Mouse (Mus musculus) neural tube, embryonic 11.5 days (tissue): ENCODE data around the gene Dnajc5g. TPM values are rescaled to one million over a fixed set of nuclear protein-coding genes. Genes with fewer than 3 reads are reported as not detected.

ENCODE experiments used
- ATAC-seq: fragments of 200-750 bp; cut with Nextera tagmentation; 2 replicates; pipeline ENCODE4 v1.8.0; 2017; ENCODE audit warnings: moderate number of reproducible peaks, mild to moderate bottlenecking, moderate TSS enrichment, moderate library complexity; ENCODE audit not compliant: insufficient read depth, low FRiP score, low TSS enrichment
- DNase-seq: peaks from one replicate; pipeline ENCODE4 v3.0.0-alpha.2; 2015; ENCODE audit warnings: low spot score
- H3K27ac ChIP-seq: fragments of 300-500 bp; sonication (generic); 2 replicates; pipeline ENCODE4 v1.5.1; 2014; ENCODE audit warnings: low read depth, mild to moderate bottlenecking, low read length
- H3K27me3 ChIP-seq: fragments of 300-500 bp; sonication (generic); 2 replicates; pipeline ENCODE4 v1.6.1; 2014; ENCODE audit warnings: mild to moderate bottlenecking, low read length, mixed read lengths; ENCODE audit not compliant: control insufficient read depth, insufficient read depth
- H3K36me3 ChIP-seq: fragments of 300-500 bp; sonication (generic); 2 replicates; pipeline ENCODE4 v1.6.1; 2014; ENCODE audit warnings: mild to moderate bottlenecking, low read length, moderate library complexity, mixed read lengths; ENCODE audit not compliant: control insufficient read depth, insufficient read depth
- H3K4me1 ChIP-seq: fragments of 300-500 bp; sonication (generic); 2 replicates; pipeline ENCODE4 v1.6.1; 2014; ENCODE audit warnings: low read length, mixed read lengths; ENCODE audit not compliant: control insufficient read depth, insufficient read depth
- H3K4me2 ChIP-seq: fragments of 300-500 bp; sonication (generic); 2 replicates; pipeline ENCODE4 v1.6.1; 2014; ENCODE audit warnings: low read depth, mild to moderate bottlenecking, moderate library complexity
- H3K4me3 ChIP-seq: fragments of 300-500 bp; sonication (generic); 2 replicates; pipeline ENCODE4 v1.5.1; 2014; ENCODE audit warnings: low read depth, low read length
- H3K9ac ChIP-seq: fragments of 300-500 bp; sonication (generic); 2 replicates; pipeline ENCODE4 v1.6.1; 2014; ENCODE audit warnings: mild to moderate bottlenecking, low read length
- H3K9me3 ChIP-seq: fragments of 300-500 bp; sonication (generic); 2 replicates; pipeline ENCODE4 v1.6.1; 2016; ENCODE audit warnings: low read length; ENCODE audit not compliant: control insufficient read depth
- WGBS: fragments of 180-500 bp; shearing (Covaris S2); extraction: QIAGEN DNeasy Blood & Tissue Kit; methylation state at CpG from one replicate; pipeline ENCODE4 v1.1.7; 2014; 5-methylcytosine and 5-hydroxymethylcytosine counted together
- polyA plus RNA-seq: library from polyadenylated mRNA; unstranded; fragments of >200 nt; fragmentation: Nextera tagmentation; extraction: Ambion mirVana; gene quantifications from 2 replicates; pipeline ENCODE4 v1.2.1, GENCODE M21; 2014

Gene Dnajc5g
- polyA plus RNA-seq, 1 experiment from 2014 or later, result not detected

DNA sequence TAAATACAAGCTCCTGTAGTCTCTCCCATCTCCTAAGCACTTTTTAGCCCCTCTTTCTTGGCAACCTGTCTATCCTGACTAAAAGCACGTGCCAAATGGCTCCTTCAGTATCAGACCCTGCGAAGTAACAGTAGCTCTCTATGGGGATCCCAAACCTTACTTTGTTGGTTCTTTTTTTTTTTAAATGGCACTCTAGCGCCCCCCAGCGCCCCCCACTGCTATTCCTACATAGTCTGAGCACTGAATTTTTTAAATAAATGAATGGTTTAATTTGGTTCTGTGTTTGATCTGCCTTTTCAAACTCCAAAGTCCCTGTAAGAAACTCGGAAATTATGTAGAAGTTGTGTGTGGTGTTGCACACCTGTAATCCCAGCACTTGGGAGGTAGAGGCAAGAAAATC, 20.0 kb downstream of the Dnajc5g start:
- Histone ChIP-seq H3K27me3 (no peaks in the 10 kb centered on the region), H3K4me3 (no peak overlapping the region), H3K4me1 (no peaks in the 10 kb centered on the region), H3K27ac (no peak overlapping the region), H3K9me3 (no peaks in the 10 kb centered on the region), H3K9ac (no peak overlapping the region), H3K4me2 (no peak overlapping the region), H3K36me3 (no peaks in the 10 kb centered on the region)
- WGBS, result 36% methylated on average over 5 of the region's 5 CpGs
- DNase-seq (no peak), ATAC-seq (no peak)

DNA sequence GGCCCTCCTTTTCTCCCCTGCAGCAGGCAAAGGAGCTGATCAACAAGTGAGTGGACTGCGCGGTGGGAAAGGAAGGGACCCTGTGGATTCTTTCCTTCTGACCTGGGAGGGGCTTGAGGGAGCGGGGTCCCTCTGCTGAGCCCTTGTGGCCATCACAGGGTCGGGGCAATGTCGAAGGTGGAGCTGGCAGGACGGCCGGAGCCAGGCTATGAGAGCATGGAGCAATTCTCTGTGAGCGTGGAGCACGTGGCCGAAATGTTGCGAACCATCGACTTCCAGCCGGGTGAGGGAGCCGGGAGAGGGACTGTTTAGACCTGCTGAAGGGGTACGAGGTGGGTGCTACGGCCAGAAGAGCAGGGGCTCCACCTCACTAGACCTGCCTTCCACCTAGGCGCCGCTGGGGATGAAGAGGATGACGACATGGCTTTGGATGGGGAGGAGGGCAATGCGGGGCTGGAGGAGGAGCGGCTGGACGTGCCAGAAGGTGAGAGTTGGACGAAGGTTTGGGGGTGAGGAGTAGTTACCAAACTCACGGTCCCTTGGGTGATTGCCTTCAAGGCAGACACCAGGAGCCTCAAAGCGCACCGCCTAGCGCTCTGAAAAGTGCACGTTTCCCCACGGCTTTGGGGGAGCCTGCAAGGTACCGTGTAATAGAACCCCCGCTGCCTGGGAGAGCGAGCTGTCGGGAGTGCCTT, 30.8 kb downstream of the Dnajc5g start:
- DNase-seq, result no peak
- H3K27me3 ChIP-seq, result peaks cover 55% of the 10 kb centered on the region

DNA sequence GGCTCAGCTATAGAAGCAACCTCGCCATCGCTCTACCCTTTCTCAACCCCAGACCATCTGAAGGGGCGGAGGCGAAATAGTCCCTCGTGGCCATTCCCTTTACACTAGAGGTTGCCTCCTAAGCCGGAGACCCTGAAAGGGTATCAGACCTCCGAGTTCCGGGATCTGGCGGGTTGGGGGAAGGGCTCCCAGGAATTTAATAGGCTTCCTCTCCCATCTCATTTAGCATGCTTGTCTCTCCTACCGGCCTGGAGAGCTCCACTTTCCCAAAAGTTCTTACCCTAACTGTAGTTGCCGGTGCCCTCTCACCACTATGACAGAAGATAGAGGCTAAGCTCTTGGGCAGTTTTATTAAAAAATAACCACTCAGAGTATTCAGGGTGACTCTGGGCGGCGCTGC, 31.6 kb downstream of the Dnajc5g start:
- Histone ChIP-seq H3K27me3 (peaks cover 55% of the 10 kb centered on the region), H3K9ac (no peak overlapping the region), H3K4me3 (peak overlapping the region; percentile 11), H3K4me1 (0 out of 2 replicates have a peak, but pooled peaks cover 6% of the 10 kb centered on the region), H3K27ac (no peak overlapping the region), H3K9me3 (no peaks in the 10 kb centered on the region), H3K4me2 (peak overlapping the region; percentile 35), H3K36me3 (no peaks in the 10 kb centered on the region)
- ATAC-seq (no peak), DNase-seq (no peak)
- WGBS, result under 1% methylated on average over 13 of the region's 13 CpGs

More for the DNA sequence above, 30.8 kb downstream of the Dnajc5g start:
- Histone ChIP-seq H3K4me2 (no peak overlapping the region; the same call in 1 of the 2 replicates), H3K9me3 (no peaks in the 10 kb centered on the region), H3K9ac (no peak overlapping the region), H3K4me3 (no peak overlapping the region), H3K36me3 (no peaks in the 10 kb centered on the region), H3K4me1 (0 out of 2 replicates have a peak, but pooled peaks cover 6% of the 10 kb centered on the region), H3K27ac (no peak overlapping the region)
- WGBS, result under 1% methylated on average over 33 of the region's 33 CpGs
- no peak for ATAC-seq

DNA sequence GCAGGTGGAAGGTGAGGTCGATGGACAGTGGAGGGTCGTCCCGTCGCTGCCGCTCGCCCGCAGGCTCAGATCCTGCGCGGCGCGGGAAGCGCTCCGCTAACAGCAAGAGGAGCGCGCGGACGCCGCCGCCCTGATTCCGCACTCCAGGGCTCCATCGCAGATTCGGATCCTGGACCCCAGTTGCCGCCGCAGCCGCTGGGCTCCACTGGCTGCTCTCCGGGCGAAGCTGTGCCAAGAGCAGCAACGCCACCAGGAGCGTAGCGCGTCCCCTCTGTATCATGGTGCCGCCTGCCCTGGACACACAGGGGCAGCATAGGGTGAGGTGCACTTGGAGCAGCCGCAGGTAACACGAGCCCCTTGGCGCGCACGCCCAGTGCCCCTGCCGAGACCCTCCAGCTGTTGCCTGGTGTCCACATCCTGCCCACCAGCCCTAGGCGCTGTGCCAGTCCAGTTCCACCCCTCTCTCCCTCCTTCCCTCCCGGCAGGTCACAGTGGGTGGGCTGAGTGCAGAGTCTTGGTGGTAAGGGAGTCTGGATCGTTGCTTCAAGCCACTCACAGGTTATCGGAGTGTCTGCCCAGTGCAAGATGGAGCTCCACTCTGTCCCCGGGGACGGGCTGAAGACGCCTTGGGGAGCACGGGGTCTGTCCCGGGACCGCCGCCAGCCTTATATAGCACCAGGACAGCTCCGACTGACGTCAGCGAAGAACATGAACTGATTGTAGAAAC, 32.3 kb downstream of the Dnajc5g start, which contains the start of gene Ucn:
Gene Ucn, minus strand, starts transcription at position 589 of the 727 bp plus-strand sequence.
- no peak within 1 kb of the TSS for H3K9ac ChIP-seq
- DNase-seq (peak; percentile 20), ATAC-seq (no peak)
- H3K4me3 ChIP-seq, result peak within 1 kb of the TSS; percentile 11
- H3K27ac ChIP-seq, result no peak within 1 kb of the TSS
- H3K36me3 ChIP-seq, result no peaks in the 10 kb centered on the region
- WGBS, result 2% methylated on average over 52 of the region's 52 CpGs
- H3K4me2 ChIP-seq, result peak within 1 kb of the TSS; percentile 35
- 0 out of 2 replicates have a peak, but pooled peaks cover 6% of the 10 kb centered on the region for H3K4me1 ChIP-seq
- peaks cover 55% of the 10 kb centered on the region for H3K27me3 ChIP-seq
- no peaks in the 10 kb centered on the region for H3K9me3 ChIP-seq

DNA sequence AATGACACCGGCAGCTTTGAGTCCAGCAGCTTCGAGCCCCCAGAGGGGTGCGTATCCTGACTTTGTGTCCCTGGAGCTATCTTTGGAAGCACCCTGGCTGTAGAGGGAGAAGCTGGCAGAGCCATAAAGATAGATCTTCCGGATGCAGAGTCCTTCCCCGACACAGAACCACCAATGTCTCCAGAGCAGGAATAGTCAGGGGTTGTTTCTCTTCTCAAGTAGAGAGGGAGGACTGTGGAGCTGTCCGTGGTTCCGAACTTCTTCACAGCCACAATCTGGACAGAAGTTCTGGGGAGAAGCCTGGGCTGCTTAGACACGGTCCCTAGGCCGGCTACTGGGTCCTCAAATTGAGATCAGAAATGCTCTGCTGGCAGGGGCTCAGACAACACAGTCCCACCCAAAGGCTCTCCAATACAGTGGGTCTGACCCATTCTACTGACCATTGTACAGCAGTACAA, 32.9 kb downstream of the Dnajc5g start:
- Histone ChIP-seq H3K9ac (no peak overlapping the region), H3K4me2 (no peak overlapping the region), H3K4me3 (no peak overlapping the region), H3K4me1 (0 out of 2 replicates have a peak, but pooled peaks cover 6% of the 10 kb centered on the region), H3K36me3 (no peaks in the 10 kb centered on the region), H3K27me3 (peaks cover 55% of the 10 kb centered on the region), H3K9me3 (no peaks in the 10 kb centered on the region), H3K27ac (no peak overlapping the region)
- DNase-seq (peak; percentile 36), ATAC-seq (no peak)
- WGBS, result 19% methylated on average over 9 of the region's 9 CpGs

DNA sequence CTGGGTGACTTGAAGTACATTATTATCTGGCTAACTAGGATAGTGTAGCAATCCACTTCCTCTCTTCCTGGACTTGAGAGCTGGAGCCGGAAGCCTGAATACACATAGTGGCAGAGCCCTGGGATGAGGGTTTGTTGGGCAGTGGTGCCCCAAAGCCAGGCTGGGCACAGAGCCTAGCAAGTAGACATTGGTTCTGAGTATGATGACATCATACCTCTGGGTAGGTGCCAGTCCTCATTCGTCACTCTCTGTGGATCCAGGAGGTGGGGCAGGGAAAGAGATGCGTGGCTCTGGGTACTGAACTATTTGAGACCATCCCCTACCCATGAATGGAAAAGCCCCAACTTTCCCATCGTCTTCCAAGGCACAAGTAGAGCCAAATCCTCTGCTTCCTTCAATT, 43.7 kb downstream of the Dnajc5g start:
- Histone ChIP-seq H3K27ac (no peak overlapping the region), H3K27me3 (no peaks in the 10 kb centered on the region), H3K36me3 (peaks cover 3% of the 10 kb centered on the region; the same call in 1 of the 2 replicates), H3K4me1 (peaks cover 4% of the 10 kb centered on the region), H3K9ac (no peak overlapping the region), H3K4me3 (no peak overlapping the region), H3K4me2 (no peak overlapping the region), H3K9me3 (no peaks in the 10 kb centered on the region)
- WGBS, result 90% methylated on average over 4 of the region's 4 CpGs
- ATAC-seq (no peak), DNase-seq (no peak)

DNA sequence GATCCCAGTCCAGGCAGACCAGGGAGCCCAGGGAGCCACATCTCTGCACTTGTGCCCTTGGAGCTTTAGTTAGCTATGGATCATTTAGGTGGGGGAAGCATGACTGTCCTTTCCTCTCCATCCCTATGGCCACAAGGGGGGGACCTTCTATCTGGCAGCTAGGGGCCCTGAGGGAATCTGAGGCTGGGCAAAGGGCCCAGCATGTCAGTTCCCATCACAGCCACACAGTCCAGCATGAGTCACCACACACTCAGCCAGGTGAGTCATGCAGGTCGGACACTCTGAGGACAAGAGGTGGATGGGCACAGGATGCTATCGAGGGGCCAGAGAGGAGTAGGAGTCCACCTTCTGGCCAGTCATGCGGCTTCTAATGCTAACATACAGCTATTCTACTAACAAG, 45.7 kb downstream of the Dnajc5g start:
- WGBS, result 98% methylated on average over 3 of the region's 3 CpGs
- Histone ChIP-seq H3K36me3 (peaks cover 3% of the 10 kb centered on the region; the same call in 1 of the 2 replicates), H3K27me3 (no peaks in the 10 kb centered on the region), H3K9ac (no peak overlapping the region), H3K4me3 (no peak overlapping the region), H3K27ac (no peak overlapping the region), H3K9me3 (no peaks in the 10 kb centered on the region), H3K4me2 (no peak overlapping the region), H3K4me1 (peaks cover 4% of the 10 kb centered on the region)
- ATAC-seq, result no peak
- no peak for DNase-seq

DNA sequence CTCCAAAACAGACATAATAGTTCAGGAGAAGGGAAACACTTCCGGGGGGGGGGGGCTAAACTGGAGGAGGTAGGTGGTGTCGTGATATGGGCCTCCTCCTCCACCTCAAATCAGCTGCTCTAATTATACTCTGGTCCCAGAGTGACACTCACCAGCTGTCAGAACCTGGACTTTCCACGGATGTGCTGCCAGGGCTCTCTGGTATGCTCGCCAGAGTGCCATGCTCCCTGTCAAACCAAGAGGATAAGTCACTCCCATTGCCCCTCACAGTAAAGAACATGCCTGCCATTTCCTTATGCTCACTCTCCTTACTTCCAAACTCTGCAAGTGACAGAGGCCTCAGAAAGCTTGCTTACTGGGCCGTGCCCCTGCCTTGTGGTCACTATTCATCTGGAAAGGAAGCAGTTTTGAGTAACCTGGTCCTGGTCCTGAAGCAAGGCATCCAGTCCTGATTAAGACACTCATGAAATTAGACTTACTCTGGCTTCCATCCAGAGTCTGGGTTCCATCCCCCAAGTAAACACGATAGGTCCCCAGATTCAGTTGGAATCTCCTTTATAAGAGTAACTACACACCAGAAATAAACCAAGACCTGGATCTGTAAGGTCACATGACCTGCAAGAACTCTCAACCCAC, 47.5 kb downstream of the Dnajc5g start:
- peak overlapping the region; percentile 65 for H3K9ac ChIP-seq
- no peaks in the 10 kb centered on the region for H3K27me3 ChIP-seq
- DNase-seq (no peak), ATAC-seq (0 out of 2 replicates have a peak, but pooled peaks have one; percentile 20)
- H3K27ac ChIP-seq, result no peak overlapping the region
- H3K36me3 ChIP-seq, result peaks cover 8% of the 10 kb centered on the region; the same call in 1 of the 2 replicates
- H3K4me2 ChIP-seq, result peak overlapping the region; percentile 84
- H3K9me3 ChIP-seq, result no peaks in the 10 kb centered on the region
- 40% methylated on average over 6 of the region's 6 CpGs for WGBS
- H3K4me3 ChIP-seq, result peak overlapping the region; percentile 53
- peaks cover 4% of the 10 kb centered on the region for H3K4me1 ChIP-seq
